Comparison of ENCODE assay signal across 23 mouse cellular contexts in the genomic region with DNA sequence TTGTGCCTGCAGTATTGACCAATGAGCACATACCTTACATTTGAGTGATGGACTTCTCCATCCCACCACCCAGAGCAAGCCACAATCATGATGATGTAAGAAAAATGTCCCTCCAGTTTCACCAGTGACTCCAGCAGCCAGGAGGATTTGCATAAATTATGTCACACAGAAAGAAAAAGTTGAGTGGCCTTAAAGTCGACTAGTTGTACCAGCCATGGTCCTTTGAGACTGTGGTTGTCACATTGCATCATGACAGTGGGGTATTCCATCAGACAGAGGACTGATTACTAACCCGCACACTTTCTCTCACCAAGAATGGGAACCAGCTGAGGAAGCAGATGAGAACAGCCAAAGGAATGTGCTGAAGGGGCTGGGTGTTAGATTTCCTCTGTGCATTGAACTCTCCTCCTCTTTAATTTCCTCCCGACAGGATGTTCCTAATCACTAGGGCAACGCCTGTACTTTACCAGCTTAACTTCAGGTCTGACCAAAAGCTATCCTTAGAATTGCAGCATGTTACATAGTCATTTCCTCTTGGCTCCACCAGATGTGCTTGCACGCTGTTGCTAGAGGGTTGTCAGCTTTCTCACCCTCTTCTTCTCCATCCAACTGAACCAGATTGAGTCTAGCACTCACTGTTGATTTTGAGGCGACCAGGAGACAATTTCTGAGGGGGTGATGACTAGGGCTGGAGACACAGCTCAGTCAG. TPM values are rescaled to one million over a fixed set of nuclear protein-coding genes. Genes with fewer than 3 reads are reported as not detected.
A peak's percentile ranks its signal among the peaks of the same experiment; 100 is the strongest.
DNase-seq lines count a peak whose midpoint lies in the region; ATAC-seq and TF ChIP-seq lines count a peak whose summit lies in the region.
"Had no signal": no experiment of that assay in that cellular context is flagged by ENCODE, and none has a peak within 500 bp of the region (broad histone marks: within the 10 kb centered on the region; RNA-seq: fewer than 3 reads in every experiment).

No protein-coding gene starts in this region.

- WGBS in liver, postnatal 0 days (ENCODE audit: insufficient replicate concordance): 19% methylated on average over 6 of the region's 6 CpGs
- 31% methylated on average over 6 of the region's 6 CpGs for WGBS in liver, embryonic 11.5 days
- 18% methylated on average over 6 of the region's 6 CpGs for WGBS in embryonic facial prominence, embryonic 14.5 days
- WGBS in cerebellum, adult 2 months: 54% methylated on average over 6 of the region's 6 CpGs

- H3K27me3 ChIP-seq in liver, postnatal 0 days (ENCODE audit: insufficient read depth, low read length): no peaks in the 10 kb centered on the region
- H3K27me3 ChIP-seq in liver, embryonic 11.5 days (replicated peaks; ENCODE audit: control insufficient read depth, insufficient read depth, low read length): no peaks in the 10 kb centered on the region
- H3K27me3 ChIP-seq in embryonic facial prominence, embryonic 14.5 days (replicated peaks; ENCODE audit: control insufficient read depth, insufficient read depth, low read length): no peaks in the 10 kb centered on the region
- no peaks in the 10 kb centered on the region for H3K27me3 ChIP-seq in myocyte (ENCODE audit: control insufficient read depth, insufficient read depth, insufficient read length)
- no peaks in the 10 kb centered on the region; the same call in 1 of the 2 replicates for H3K27me3 ChIP-seq in cerebellum, adult 2 months (ENCODE audit: control insufficient read depth, insufficient read depth, low read length)
- H3K27me3 ChIP-seq: forebrain, embryonic 15.5 days; hindbrain, embryonic 15.5 days; midbrain, embryonic 15.5 days had no signal

- TF ChIP-seq POLR2A in myocyte (IDR thresholded peaks at IDR 0.05; ENCODE audit: insufficient read length, low read depth): peak; percentile 21
- no peak for TF ChIP-seq POLR2A in cerebellum, adult 2 months (IDR thresholded peaks at IDR 0.05; ENCODE audit: borderline replicate concordance, insufficient read depth, low read length)

- H3K4me1 ChIP-seq in liver, postnatal 0 days (ENCODE audit: insufficient read depth): peaks cover 5% of the 10 kb centered on the region; the same call in 1 of the 2 replicates
- no peaks in the 10 kb centered on the region for H3K4me1 ChIP-seq in liver, embryonic 11.5 days (replicated peaks; ENCODE audit: control insufficient read depth, insufficient read depth, low read length)
- H3K4me1 ChIP-seq in embryonic facial prominence, embryonic 14.5 days (ENCODE audit: control insufficient read depth, insufficient read depth, low read length): peaks cover 8% of the 10 kb centered on the region; the same call in 1 of the 2 replicates
- H3K4me1 ChIP-seq in cerebellum, adult 2 months (ENCODE audit: control insufficient read depth, insufficient read depth, low read length): no peaks in the 10 kb centered on the region
- H3K4me1 ChIP-seq: forebrain, embryonic 15.5 days; hindbrain, embryonic 15.5 days; midbrain, embryonic 15.5 days had no signal

- H3K4me3 ChIP-seq in liver, postnatal 0 days (ENCODE audit: low read depth, low read length): no peak overlapping the region
- H3K4me3 ChIP-seq in liver, embryonic 11.5 days (ENCODE audit: low read depth, low read length): no peak overlapping the region
- no peak overlapping the region for H3K4me3 ChIP-seq in embryonic facial prominence, embryonic 14.5 days (ENCODE audit: low read depth, low read length)
- H3K4me3 ChIP-seq in myocyte: no peak overlapping the region
- no peak overlapping the region for H3K4me3 ChIP-seq in cerebellum, adult 2 months (replicated peaks; ENCODE audit: insufficient read depth, low read depth, low read length)
- H3K4me3 ChIP-seq: forebrain, embryonic 15.5 days; gastrocnemius, adult 2 months; heart, adult 2 months; hindbrain, embryonic 15.5 days; midbrain, embryonic 15.5 days had no signal

- H3K36me3 ChIP-seq in liver, postnatal 0 days (replicated peaks; ENCODE audit: insufficient read depth, low read length): no peaks in the 10 kb centered on the region
- H3K36me3 ChIP-seq in liver, embryonic 11.5 days (ENCODE audit: control insufficient read depth, insufficient read depth, low read length): no peaks in the 10 kb centered on the region
- H3K36me3 ChIP-seq in embryonic facial prominence, embryonic 14.5 days (ENCODE audit: control insufficient read depth, insufficient read depth, low read length): no peaks in the 10 kb centered on the region
- no peaks in the 10 kb centered on the region for H3K36me3 ChIP-seq in myocyte (ENCODE audit: control insufficient read depth, insufficient read depth)
- H3K36me3 ChIP-seq: forebrain, embryonic 15.5 days; hindbrain, embryonic 15.5 days; midbrain, embryonic 15.5 days had no signal

- no peaks in the 10 kb centered on the region for H3K79me2 ChIP-seq in myocyte (ENCODE audit: control insufficient read depth, insufficient read depth)

- no peak overlapping the region for H3K27ac ChIP-seq in liver, postnatal 0 days (ENCODE audit: low read depth)
- H3K27ac ChIP-seq in liver, embryonic 11.5 days (ENCODE audit: low read depth, low read length): no peak overlapping the region
- H3K27ac ChIP-seq in embryonic facial prominence, embryonic 14.5 days (replicated peaks; ENCODE audit: low read depth, low read length): no peak overlapping the region
- no peak overlapping the region for H3K27ac ChIP-seq in cerebellum, adult 2 months (ENCODE audit: insufficient read depth, low read length)
- H3K27ac ChIP-seq: forebrain, embryonic 15.5 days; gastrocnemius, adult 2 months; heart, adult 2 months; hindbrain, embryonic 15.5 days; midbrain, embryonic 15.5 days had no signal

- TF ChIP-seq CTCF in liver, postnatal 0 days (IDR thresholded peaks at IDR 0.05; ENCODE audit: low read depth): no peak
- no peak for TF ChIP-seq CTCF in cerebellum, adult 2 months (IDR thresholded peaks at IDR 0.05; ENCODE audit: borderline replicate concordance, insufficient read depth, low read depth, low read length)

- no peak overlapping the region for H3ac ChIP-seq in myocyte (ENCODE audit: control insufficient read depth, insufficient read length)

- no peaks in the 10 kb centered on the region for H3K9me3 ChIP-seq in liver, postnatal 0 days (ENCODE audit: low read length)
- no peaks in the 10 kb centered on the region for H3K9me3 ChIP-seq in liver, embryonic 11.5 days (ENCODE audit: control insufficient read depth, low read length)
- H3K9me3 ChIP-seq in embryonic facial prominence, embryonic 14.5 days (ENCODE audit: control insufficient read depth, low read length): no peaks in the 10 kb centered on the region
- H3K9me3 ChIP-seq: forebrain, embryonic 15.5 days; hindbrain, embryonic 15.5 days; midbrain, embryonic 15.5 days had no signal

- H3K9ac ChIP-seq in liver, postnatal 0 days (replicated peaks): no peak overlapping the region
- H3K9ac ChIP-seq in liver, embryonic 11.5 days (ENCODE audit: low read depth, low read length): no peak overlapping the region
- H3K9ac ChIP-seq in embryonic facial prominence, embryonic 14.5 days (ENCODE audit: low read depth, low read length): no peak overlapping the region
- H3K9ac ChIP-seq: forebrain, embryonic 15.5 days; hindbrain, embryonic 15.5 days; lung, embryonic 14.5 days; midbrain, embryonic 15.5 days had no signal

- no peak overlapping the region for H3K4me2 ChIP-seq in liver, postnatal 0 days (ENCODE audit: low read depth, low read length)
- H3K4me2 ChIP-seq in liver, embryonic 11.5 days: no peak overlapping the region
- no peak overlapping the region for H3K4me2 ChIP-seq in embryonic facial prominence, embryonic 14.5 days (ENCODE audit: low read depth, low read length)
- peak overlapping the region; percentile 30 for H3K4me2 ChIP-seq in myocyte (ENCODE audit: low read depth)
- H3K4me2 ChIP-seq: forebrain, embryonic 15.5 days; hindbrain, embryonic 15.5 days; lung, embryonic 14.5 days; midbrain, embryonic 15.5 days had no signal

- ATAC-seq in liver, postnatal 0 days: 0 out of 2 replicates have a peak, but pooled peaks have one; percentile 5
- no peak for ATAC-seq in liver, embryonic 11.5 days (replicated peaks; ENCODE audit: low FRiP score)
- no peak for ATAC-seq in embryonic facial prominence, embryonic 14.5 days (ENCODE audit: low read depth)
- ATAC-seq in frontal cortex, adult (ENCODE audit: low TSS enrichment): no peak
- ATAC-seq: forebrain, embryonic 15.5 days; midbrain, embryonic 15.5 days had no signal

- no peak for TF ChIP-seq EP300 in liver, postnatal 0 days (IDR thresholded peaks at IDR 0.05; ENCODE audit: low read depth)

- peak; percentile 31 for DNase-seq in embryo, embryonic 10 days (ENCODE audit: low spot score)
- no peak for DNase-seq in embryo, embryonic 9.5 days (ENCODE audit: extremely low spot score)
- DNase-seq in liver, postnatal 0 days: no peak
- no peak for DNase-seq in liver, embryonic 11.5 days (ENCODE audit: low spot score)
- DNase-seq in embryonic facial prominence, embryonic 14.5 days (ENCODE audit: low spot score): peak; percentile 16
- DNase-seq in cerebellum, adult 2 months: no peak
- DNase-seq: adrenal gland, adult 8-10 months; cerebellum, adult 11 months; cerebellum, postnatal 36 days; gastrocnemius, adult 2 months; heart, adult 2 months; kidney, adult 18-20 months; lung, embryonic 14.5 days; right cerebral cortex, adult 18-20 months had no signal

TF ChIP-seq in myocyte, 11 proteins besides CTCF, POLR2A, EP300 and RAD21:
- TF ChIP-seq MYOD1 (IDR thresholded peaks at IDR 0.05; ENCODE audit: control insufficient read depth in 1 of 3, insufficient read length in 2 of 3, low read depth in 2 of 3) (no peak), CEBPB (IDR thresholded peaks at IDR 0.05; ENCODE audit: insufficient read depth, poor library complexity, severe bottlenecking) (peak; percentile 98)

RNA-seq across cellular contexts. Expression of a gene that starts 9.7 kb away (rescaled TPM):
- polyA plus RNA-seq in liver, postnatal 0 days (2015; fragmentation: Nextera tagmentation; extraction: Ambion mirVana): not detected in 2 replicates
- polyA plus RNA-seq in liver, embryonic 11.5 days (2014; fragmentation: Nextera tagmentation; extraction: Ambion mirVana): not detected in 2 replicates
- 0.21 TPM in 1 of 2 replicates, not detected in the other for polyA plus RNA-seq in embryonic facial prominence, embryonic 14.5 days (2014; fragmentation: Nextera tagmentation; extraction: Ambion mirVana)
- not detected for polyA plus RNA-seq in myocyte (2012; fragmentation: generic; extraction: Trizol)
- not detected in 2 replicates for polyA plus RNA-seq in cerebellum, adult 2 months (2012; rRNA removed)
- polyA plus RNA-seq: brain, embryonic 14.5 days; forebrain, embryonic 15.5 days; heart, adult 2 months; heart, embryonic 16.5 days; hindbrain, embryonic 15.5 days; liver, adult 2 months; lung, embryonic 14.5 days; midbrain, embryonic 15.5 days; small intestine, adult 2 months had no signal

Comparison
In these comparisons a context has a peak if more than half of its experiments do, and no peak if none do; other contexts are left out.
1. DNase-seq: peak in embryo, embryonic 10 days (single experiment) and embryonic facial prominence, embryonic 14.5 days (single experiment); none in embryo, embryonic 9.5 days (single experiment), liver, postnatal 0 days (single experiment), liver, embryonic 11.5 days (single experiment) and cerebellum, adult 2 months (0 of 2).